Mouse (Mus musculus) frontal cortex, adult 2 months (tissue): ENCODE results near the gene Pik3ap1. TPM values are rescaled to one million over a fixed set of nuclear protein-coding genes. Genes with fewer than 3 reads are reported as not detected.

Experiments used
- DNase-seq, 2 experiments: peaks; one replicate each; pipeline ENCODE4 v3.0.0; 2022; ENCODE audit warnings: low spot score in 1 of 2; ENCODE audit errors: extremely low spot score in 1 of 2
- polyA plus RNA-seq: library from polyadenylated mRNA; depleted of rRNA; stranded (reverse); fragments of >200 nt; gene quantifications from 2 replicates; pipeline ENCODE4 v1.2.3, GENCODE M21; 2012; rRNA removed

Gene Pik3ap1
- polyA plus RNA-seq, 1 experiment, result 3.1 TPM

DNA sequence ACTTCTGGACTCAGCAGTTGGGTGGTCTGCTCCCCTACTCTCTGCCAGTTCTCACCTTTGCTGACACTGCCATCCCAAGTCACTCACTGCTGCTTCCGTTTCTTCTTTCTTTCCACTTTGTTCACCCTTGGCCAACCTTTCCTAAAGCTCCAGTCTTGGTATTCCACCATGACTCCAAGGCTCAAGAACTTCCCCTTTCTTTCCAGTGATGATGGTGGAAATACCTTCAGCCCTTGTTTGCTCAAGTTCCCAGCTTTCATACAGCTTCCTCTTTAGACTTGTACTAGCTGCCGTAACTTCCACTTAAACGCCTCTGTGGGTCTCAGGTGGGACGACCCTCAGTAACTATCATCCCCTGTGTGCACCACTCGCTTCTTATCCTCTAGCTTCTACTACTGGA is 142.9 kb downstream of the Pik3ap1 start:
- no peak for DNase-seq

DNA sequence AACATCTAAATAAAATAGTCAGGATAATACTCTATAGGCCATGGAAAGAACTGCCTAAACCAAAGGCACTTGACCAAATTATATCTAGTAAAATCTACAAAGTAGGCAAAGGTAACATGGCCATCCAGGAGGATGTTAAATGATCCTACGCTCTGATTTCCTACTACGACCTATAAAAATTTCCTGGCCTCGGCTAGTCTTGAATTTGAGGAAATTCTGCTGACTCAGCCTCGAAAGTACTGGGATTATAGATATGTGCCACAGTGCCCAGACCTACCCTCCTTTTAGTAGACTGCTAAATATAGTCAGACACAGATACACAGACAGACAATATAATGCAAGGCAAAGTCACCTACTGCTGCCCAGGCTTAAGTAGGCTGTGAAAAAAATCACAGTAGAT is 151.2 kb downstream of the Pik3ap1 start:
- DNase-seq, result no peak

Other genes with a start within 250 kb of the Pik3ap1 start
- gene Tll2, start 178.3 kb downstream of the Pik3ap1 start, polyA plus RNA-seq, result 0.38 and 0.58 TPM in 2 replicates
- gene Tm9sf3, start 121.1 kb downstream of the Pik3ap1 start, polyA plus RNA-seq, result 89.3 and 95.7 TPM in 2 replicates
- 3.1 and 3.5 TPM in 2 replicates for gene Lcor, start 97.5 kb upstream of the Pik3ap1 start, polyA plus RNA-seq
- gene Gm340, start 197.3 kb upstream of the Pik3ap1 start, polyA plus RNA-seq, result 1.7 and 2.7 TPM in 2 replicates